Mouse (Mus musculus) splenic B cell, adult 2 months (primary cell): ENCODE results near the gene Tyw5.

Experiments
- DNase-seq: peaks from one replicate; pipeline ENCODE4 v3.0.0-alpha.2; 2011; ENCODE audit warnings: low read depth, low spot score
- H3K27me3 ChIP-seq: 2 replicates; pipeline ENCODE4 v1.6.1; 2012; ENCODE audit warnings: mild to moderate bottlenecking, low read length, moderate library complexity, mixed read lengths; ENCODE audit not compliant: control insufficient read depth, poor library complexity, insufficient read depth, severe bottlenecking
- H3K36me3 ChIP-seq: 2 replicates; pipeline ENCODE4 v1.6.1; 2012; ENCODE audit warnings: mild to moderate bottlenecking, low read length, moderate library complexity, mixed read lengths; ENCODE audit not compliant: control insufficient read depth, poor library complexity, insufficient read depth, severe bottlenecking

Tyw5 gene

GRCm38 (mm10) chr1:57400877-57401276, 6.0 kb downstream of the Tyw5 start:
- DNase-seq, result no peak
- Histone ChIP-seq H3K36me3 (peaks cover 4% of the 10 kb centered on the region), H3K27me3 (no peaks in the 10 kb centered on the region)

DNA sequence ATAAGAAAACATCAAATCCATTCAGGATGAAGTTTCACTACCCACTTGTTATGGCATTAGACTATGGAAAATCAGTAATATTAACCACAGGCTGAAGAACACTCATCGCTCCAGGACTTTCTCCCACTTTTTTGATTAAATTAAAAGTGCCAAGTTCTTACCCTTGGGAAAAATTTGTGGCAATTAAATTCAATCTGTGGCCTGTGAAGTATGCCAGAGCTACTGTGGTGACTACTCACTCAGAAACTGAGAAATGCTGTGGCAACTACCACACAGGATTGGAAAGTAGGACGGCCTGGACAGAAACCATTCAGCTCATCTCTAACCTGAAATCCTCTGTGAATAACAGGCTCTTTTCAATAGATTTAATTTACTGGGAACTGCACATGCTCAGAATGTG, 6.6 kb downstream of the Tyw5 start:
- Histone ChIP-seq H3K27me3 (no peaks in the 10 kb centered on the region), H3K36me3 (peaks cover 4% of the 10 kb centered on the region)
- DNase-seq, result no peak

- 0 out of 2 replicates have a peak, but pooled peaks cover 3% of the 10 kb centered on the region for H3K36me3 ChIP-seq
- H3K27me3 ChIP-seq, result no peaks in the 10 kb centered on the region
- DNase-seq, result peak; percentile 76
These were observed 12.8 kb downstream of the Tyw5 start for GRCm38 (mm10) chr1:57394051-57394450.

DNA sequence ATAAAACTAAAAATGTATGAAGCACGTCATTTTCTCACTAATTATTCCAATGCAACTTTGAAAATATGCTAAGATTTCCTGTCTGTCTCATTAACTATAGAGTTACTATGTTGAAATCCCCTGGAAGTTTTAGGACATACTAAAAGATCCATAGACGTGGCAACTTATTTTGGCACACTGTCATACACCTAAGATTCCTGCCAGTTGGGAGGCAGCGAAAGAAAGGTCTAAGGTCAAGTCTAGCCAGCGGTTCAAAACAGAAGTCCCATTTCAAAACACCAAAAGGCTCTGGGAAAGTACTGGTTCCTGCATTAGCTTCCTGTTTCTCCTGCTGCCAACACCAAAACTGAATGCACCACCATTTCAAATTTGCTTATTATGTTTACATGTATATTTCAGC, 14.5 kb downstream of the Tyw5 start:
- Histone ChIP-seq H3K36me3 (peaks cover 6% of the 10 kb centered on the region; the same call in 1 of the 2 replicates), H3K27me3 (no peaks in the 10 kb centered on the region)
- DNase-seq, result no peak

- no peak for DNase-seq
- Histone ChIP-seq H3K27me3 (no peaks in the 10 kb centered on the region), H3K36me3 (peaks cover 6% of the 10 kb centered on the region; the same call in 1 of the 2 replicates)
These were observed 15.7 kb downstream of the Tyw5 start for GRCm38 (mm10) chr1:57390993-57391790.

- no peak for DNase-seq
- H3K27me3 ChIP-seq, result no peaks in the 10 kb centered on the region
- H3K36me3 ChIP-seq, result peaks cover 2% of the 10 kb centered on the region; the same call in 1 of the 2 replicates
These were observed 18.3 kb downstream of the Tyw5 start for GRCm38 (mm10) chr1:57388402-57389155.

DNA sequence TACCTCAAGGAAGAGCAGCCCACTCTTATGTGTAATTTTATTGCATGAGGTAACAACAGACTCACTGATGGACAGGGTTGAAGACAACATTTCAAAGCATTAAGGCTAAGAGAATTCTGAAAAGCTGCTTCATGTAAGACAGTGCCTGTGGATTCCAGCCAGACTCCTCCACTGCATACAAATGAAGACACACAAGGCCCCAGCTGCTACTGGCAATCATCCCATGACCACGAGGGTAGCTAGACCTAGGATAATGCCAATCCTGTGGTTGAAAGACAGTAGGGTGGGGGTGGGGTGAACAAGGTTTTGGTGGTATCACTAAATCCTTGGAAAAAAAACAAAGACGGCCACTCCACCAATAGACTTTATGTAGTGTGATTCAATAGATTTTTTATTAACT, 19.0 kb downstream of the Tyw5 start:
- no peaks in the 10 kb centered on the region for H3K27me3 ChIP-seq
- H3K36me3 ChIP-seq, result peaks cover 2% of the 10 kb centered on the region; the same call in 1 of the 2 replicates
- DNase-seq, result no peak

GRCm38 (mm10) chr1:57386519-57386918, 20.4 kb downstream of the Tyw5 start:
- H3K36me3 ChIP-seq, result peaks cover 2% of the 10 kb centered on the region; the same call in 1 of the 2 replicates
- H3K27me3 ChIP-seq, result no peaks in the 10 kb centered on the region
- DNase-seq, result no peak

- no peaks in the 10 kb centered on the region for H3K36me3 ChIP-seq
- H3K27me3 ChIP-seq, result no peaks in the 10 kb centered on the region
- DNase-seq, result peak; percentile 94
These were observed 29.2 kb downstream of the Tyw5 start, which contains the start of gene 1700066M21Rik for GRCm38 (mm10) chr1:57377376-57378341. Gene 1700066M21Rik (plus strand): TSS chr1:57377620.

DNA sequence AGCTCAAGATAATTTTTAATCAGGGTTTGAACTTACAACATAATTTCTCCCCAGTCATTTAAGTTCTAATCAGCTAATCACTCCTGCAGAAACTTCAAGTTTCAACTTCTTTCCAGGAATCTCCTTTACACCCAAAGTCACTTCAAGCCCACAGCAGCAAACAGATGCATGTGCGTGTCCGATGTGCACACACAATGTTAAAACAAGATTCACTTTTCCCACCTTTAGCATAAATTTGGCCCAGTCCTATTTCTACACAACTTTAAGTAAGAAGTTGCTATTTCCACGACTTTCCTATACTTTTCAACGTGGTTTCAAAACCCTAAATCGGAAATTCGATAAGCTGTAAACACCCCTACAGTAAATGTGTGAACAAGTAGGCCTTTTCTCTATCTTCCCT, 30.1 kb downstream of the Tyw5 start:
- DNase-seq, result no peak
- Histone ChIP-seq H3K27me3 (no peaks in the 10 kb centered on the region), H3K36me3 (no peaks in the 10 kb centered on the region)

GRCm38 (mm10) chr1:57375276-57375675, 31.6 kb downstream of the Tyw5 start:
- Histone ChIP-seq H3K36me3 (no peaks in the 10 kb centered on the region), H3K27me3 (no peaks in the 10 kb centered on the region)
- DNase-seq, result peak; percentile 57

DNA sequence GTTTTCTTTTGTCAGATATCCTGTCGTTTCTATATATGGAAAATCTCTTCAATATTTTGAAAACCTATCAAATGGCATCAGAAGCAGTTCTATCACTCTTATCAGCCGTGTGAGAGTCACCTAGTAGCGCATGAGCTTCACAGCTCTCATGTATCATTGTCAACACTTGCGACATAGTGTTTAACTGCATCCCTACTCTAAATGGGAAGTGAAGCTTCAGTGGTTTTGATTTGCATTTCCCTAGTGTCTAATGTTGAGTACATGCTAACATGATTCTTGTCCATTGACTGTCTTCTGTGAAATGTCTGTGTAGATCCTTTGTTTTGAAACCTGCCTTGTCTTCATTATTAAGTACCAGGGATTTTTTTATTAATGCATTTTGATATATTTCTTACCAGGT, 36.5 kb downstream of the Tyw5 start:
- Histone ChIP-seq H3K27me3 (no peaks in the 10 kb centered on the region), H3K36me3 (no peaks in the 10 kb centered on the region)
- peak; percentile 62 for DNase-seq

DNA sequence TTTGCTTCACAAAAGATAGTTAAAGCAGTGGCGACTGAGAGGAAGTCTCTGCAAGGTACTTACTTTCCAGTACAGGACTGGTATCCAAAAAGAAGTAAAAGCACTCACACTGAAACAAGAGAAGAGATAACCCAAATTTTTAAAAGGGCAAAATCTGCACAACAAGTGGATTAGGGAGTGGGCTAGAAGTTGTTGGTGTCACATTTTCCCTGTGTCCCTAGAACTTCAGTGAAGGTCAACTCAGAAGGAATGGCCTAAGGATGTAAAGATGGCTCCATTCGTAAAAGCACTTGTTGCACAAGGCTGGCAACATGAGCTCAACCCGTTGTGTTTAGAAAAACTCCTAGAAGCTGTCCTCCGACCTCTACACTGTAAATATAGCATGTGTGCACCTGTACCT, 37.8 kb downstream of the Tyw5 start:
- H3K36me3 ChIP-seq, result no peaks in the 10 kb centered on the region
- no peaks in the 10 kb centered on the region for H3K27me3 ChIP-seq
- DNase-seq, result no peak

DNA sequence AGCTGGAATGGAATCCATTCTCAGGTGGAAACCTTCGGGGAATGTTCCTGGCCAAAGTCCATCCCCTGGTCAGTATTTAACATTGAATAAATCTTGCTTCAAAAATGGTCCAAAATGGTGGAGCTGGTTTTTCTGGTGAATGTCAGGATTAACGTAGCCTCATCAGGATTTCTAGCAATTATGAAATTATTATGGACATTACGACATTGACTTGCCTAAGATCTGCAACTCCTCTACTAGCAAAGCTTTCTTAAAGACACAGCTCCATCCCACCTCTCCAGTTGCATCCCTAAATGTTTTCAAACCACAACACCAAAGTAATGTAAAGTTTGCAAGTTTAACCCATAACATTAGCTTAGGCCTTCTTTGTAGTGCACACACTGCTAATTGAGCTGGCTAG, 39.5 kb downstream of the Tyw5 start:
- no peak for DNase-seq
- Histone ChIP-seq H3K36me3 (no peaks in the 10 kb centered on the region), H3K27me3 (no peaks in the 10 kb centered on the region)
